Mouse (Mus musculus): ENCODE measurements at regions not wholly inside any gene's neighbourhood (a gene's known extent, or its start where the extent isn't known, plus 50 kb on each side); places are given as distances from the start of the nearest gene placed in this dataset.

DNA sequence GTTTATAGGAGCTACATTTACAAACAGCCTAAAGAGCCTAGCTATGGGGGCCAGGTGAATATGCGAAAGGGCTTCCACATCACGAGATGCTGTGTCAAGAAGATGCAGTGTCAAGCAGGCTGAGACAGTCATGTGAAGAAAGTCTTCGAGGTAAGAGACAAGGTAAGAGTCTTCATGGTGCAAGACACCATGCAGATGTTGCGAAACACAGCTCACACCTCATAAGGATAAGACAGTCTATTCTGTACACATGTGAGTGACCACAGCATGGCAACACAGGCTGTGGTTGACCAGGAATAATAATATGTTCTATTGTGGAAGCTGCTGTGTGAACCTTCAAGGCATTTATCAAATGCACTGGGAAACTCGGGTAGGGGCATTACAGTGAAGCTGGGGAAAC is 153.4 kb downstream of the Ttc8 start:
- H3K4me3 ChIP-seq (ENCODE audit: extremely low read depth, insufficient read depth, insufficient read length) = no peak overlapping the region
- DNase-seq (ENCODE audit: low read depth in 1 of 2, low spot score in 2 of 2) = no peak
- no peaks in the 10 kb centered on the region for H3K36me3 ChIP-seq (ENCODE audit: control insufficient read depth, insufficient read depth, low read length)
- no peaks in the 10 kb centered on the region for H3K27me3 ChIP-seq (ENCODE audit: control insufficient read depth, insufficient read depth, low read length)
- WGBS = 82% methylated on average over 5 of the region's 5 CpGs
- no peak overlapping the region for H3K27ac ChIP-seq (ENCODE audit: insufficient read depth, low read length)
- no peak for TF ChIP-seq CTCF (IDR thresholded peaks at IDR 0.05; ENCODE audit: extremely low read depth, insufficient read depth, insufficient read length, insufficient replicate concordance)
- TF ChIP-seq POLR2A (IDR thresholded peaks at IDR 0.05; ENCODE audit: low read depth, low read length) = no peak
- H3K4me1 ChIP-seq (ENCODE audit: control insufficient read depth, insufficient read depth, insufficient read length) = no peaks in the 10 kb centered on the region

- no peaks in the 10 kb centered on the region for H3K27me3 ChIP-seq (ENCODE audit: control insufficient read depth, insufficient read depth, low read length)
- 63% methylated on average over 3 of the region's 3 CpGs for WGBS
- no peak overlapping the region for H3K4me3 ChIP-seq (ENCODE audit: extremely low read depth, insufficient read depth, insufficient read length)
- no peak overlapping the region for H3K27ac ChIP-seq (ENCODE audit: insufficient read depth, low read length)
- H3K4me1 ChIP-seq (ENCODE audit: control insufficient read depth, insufficient read depth, insufficient read length) = no peaks in the 10 kb centered on the region
- no peak for TF ChIP-seq CTCF (IDR thresholded peaks at IDR 0.05; ENCODE audit: extremely low read depth, insufficient read depth, insufficient read length, insufficient replicate concordance)
- no peak for TF ChIP-seq POLR2A (IDR thresholded peaks at IDR 0.05; ENCODE audit: low read depth, low read length)
- H3K36me3 ChIP-seq (ENCODE audit: control insufficient read depth, insufficient read depth, low read length) = no peaks in the 10 kb centered on the region
- no peak for DNase-seq (ENCODE audit: low read depth in 1 of 2, low spot score in 2 of 2)
Measured at GRCm38 (mm10) chr12:99077366-99077765, 157.0 kb downstream of the Ttc8 start.

- H3K27me3 ChIP-seq (ENCODE audit: control insufficient read depth, insufficient read depth, low read length) = no peaks in the 10 kb centered on the region
- no peaks in the 10 kb centered on the region for H3K36me3 ChIP-seq (ENCODE audit: control insufficient read depth, insufficient read depth, low read length)
- no peak overlapping the region for H3K4me3 ChIP-seq (ENCODE audit: extremely low read depth, insufficient read depth, insufficient read length)
- 90% methylated on average over 1 of the region's 1 CpGs for WGBS
- TF ChIP-seq CTCF (IDR thresholded peaks at IDR 0.05; ENCODE audit: extremely low read depth, insufficient read depth, insufficient read length, insufficient replicate concordance) (no peak), POLR2A (IDR thresholded peaks at IDR 0.05; ENCODE audit: low read depth, low read length) (no peak)
- DNase-seq (ENCODE audit: low read depth in 1 of 2, low spot score in 2 of 2) = no peak
- no peak overlapping the region for H3K27ac ChIP-seq (ENCODE audit: insufficient read depth, low read length)
- no peaks in the 10 kb centered on the region for H3K4me1 ChIP-seq (ENCODE audit: control insufficient read depth, insufficient read depth, insufficient read length)
Measured at GRCm38 (mm10) chr12:99079873-99080272, 159.5 kb downstream of the Ttc8 start.

GRCm38 (mm10) chr12:99083616-99084015 is 163.2 kb downstream of the Ttc8 start:
- H3K27ac ChIP-seq (ENCODE audit: insufficient read depth, low read length) = no peak overlapping the region
- H3K36me3 ChIP-seq (ENCODE audit: control insufficient read depth, insufficient read depth, low read length) = no peaks in the 10 kb centered on the region
- no peaks in the 10 kb centered on the region for H3K27me3 ChIP-seq (ENCODE audit: control insufficient read depth, insufficient read depth, low read length)
- no peak for DNase-seq (ENCODE audit: low read depth in 1 of 2, low spot score in 2 of 2)
- 55% methylated on average over 11 of the region's 11 CpGs for WGBS
- TF ChIP-seq POLR2A (IDR thresholded peaks at IDR 0.05; ENCODE audit: low read depth, low read length) (no peak), CTCF (IDR thresholded peaks at IDR 0.05; ENCODE audit: extremely low read depth, insufficient read depth, insufficient read length, insufficient replicate concordance) (no peak)
- no peaks in the 10 kb centered on the region for H3K4me1 ChIP-seq (ENCODE audit: control insufficient read depth, insufficient read depth, insufficient read length)
- H3K4me3 ChIP-seq (ENCODE audit: extremely low read depth, insufficient read depth, insufficient read length) = no peak overlapping the region

DNA sequence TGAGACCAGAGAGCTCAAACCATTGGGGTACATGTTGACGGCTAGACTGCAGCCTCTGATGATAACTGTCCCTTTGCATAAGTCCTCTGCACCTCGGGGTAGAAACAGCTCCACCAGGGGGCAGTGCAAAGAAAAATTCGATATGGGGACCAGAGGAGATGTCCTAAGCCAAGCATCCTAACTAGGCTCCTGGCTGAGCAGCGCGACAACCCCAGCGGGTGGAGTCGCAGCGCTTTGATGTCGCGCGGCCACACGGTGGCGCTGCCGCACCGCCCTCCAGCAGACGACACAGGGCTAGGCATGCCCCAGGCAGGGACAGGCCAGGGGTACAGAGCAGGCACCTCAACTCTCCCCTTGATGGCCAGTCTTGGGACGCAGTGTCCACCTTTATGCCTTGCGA is 163.8 kb downstream of the Ttc8 start:
- WGBS = 5% methylated on average over 18 of the region's 18 CpGs
- no peak overlapping the region for H3K4me3 ChIP-seq (ENCODE audit: extremely low read depth, insufficient read depth, insufficient read length)

GRCm38 (mm10) chr12:99087286-99087685 is 166.9 kb downstream of the Ttc8 start:
- 81% methylated on average over 8 of the region's 8 CpGs for WGBS
- Histone ChIP-seq H3K27ac (ENCODE audit: insufficient read depth, low read length) (no peak overlapping the region), H3K36me3 (ENCODE audit: control insufficient read depth, insufficient read depth, low read length) (no peaks in the 10 kb centered on the region), H3K4me3 (ENCODE audit: extremely low read depth, insufficient read depth, insufficient read length) (no peak overlapping the region), H3K27me3 (ENCODE audit: control insufficient read depth, insufficient read depth, low read length) (no peaks in the 10 kb centered on the region), H3K4me1 (ENCODE audit: control insufficient read depth, insufficient read depth, insufficient read length) (no peaks in the 10 kb centered on the region)
- no peak for TF ChIP-seq CTCF (IDR thresholded peaks at IDR 0.05; ENCODE audit: extremely low read depth, insufficient read depth, insufficient read length, insufficient replicate concordance)
- no peak for TF ChIP-seq POLR2A (IDR thresholded peaks at IDR 0.05; ENCODE audit: low read depth, low read length)
- DNase-seq (ENCODE audit: low read depth in 1 of 2, low spot score in 2 of 2) = no peak

More for the DNA sequence above, 163.8 kb downstream of the Ttc8 start:
- peak; percentile 45 to 67 for DNase-seq (ENCODE audit: low read depth in 1 of 2, low spot score in 2 of 2)
- Histone ChIP-seq H3K27ac (ENCODE audit: insufficient read depth, low read length) (no peak overlapping the region), H3K4me1 (ENCODE audit: control insufficient read depth, insufficient read depth, insufficient read length) (no peaks in the 10 kb centered on the region), H3K27me3 (ENCODE audit: control insufficient read depth, insufficient read depth, low read length) (no peaks in the 10 kb centered on the region), H3K36me3 (ENCODE audit: control insufficient read depth, insufficient read depth, low read length) (no peaks in the 10 kb centered on the region)
- peak; percentile 97 for TF ChIP-seq CTCF (IDR thresholded peaks at IDR 0.05; ENCODE audit: extremely low read depth, insufficient read depth, insufficient read length, insufficient replicate concordance)
- no peak for TF ChIP-seq POLR2A (IDR thresholded peaks at IDR 0.05; ENCODE audit: low read depth, low read length)

DNA sequence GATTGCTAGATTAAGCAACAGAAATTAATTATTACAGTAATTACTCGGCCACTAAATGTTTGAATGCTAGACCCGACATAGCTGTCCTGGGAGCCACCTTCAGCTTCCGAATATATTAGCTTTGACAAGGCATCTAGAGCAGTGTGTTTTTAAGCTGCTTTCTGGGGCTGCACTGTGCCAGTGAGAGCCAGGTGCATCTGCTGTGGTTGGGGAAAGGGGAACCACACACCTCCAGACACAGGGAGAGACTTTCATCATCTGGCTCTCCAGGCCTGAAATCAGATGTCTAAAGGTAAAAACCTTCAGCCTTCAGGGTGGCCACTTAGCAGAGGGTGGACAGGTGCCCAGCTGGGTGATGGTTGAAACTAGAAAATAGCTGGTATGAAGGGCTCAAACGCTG is 171.4 kb downstream of the Ttc8 start:
- TF ChIP-seq POLR2A (IDR thresholded peaks at IDR 0.05; ENCODE audit: low read depth, low read length) (no peak), CTCF (IDR thresholded peaks at IDR 0.05; ENCODE audit: extremely low read depth, insufficient read depth, insufficient read length, insufficient replicate concordance) (no peak)
- DNase-seq (ENCODE audit: low read depth in 1 of 2, low spot score in 2 of 2) = no peak
- 62% methylated on average over 4 of the region's 4 CpGs for WGBS
- H3K4me1 ChIP-seq (ENCODE audit: control insufficient read depth, insufficient read depth, insufficient read length) = peaks cover 6% of the 10 kb centered on the region; the same call in 1 of the 2 replicates
- H3K27me3 ChIP-seq (ENCODE audit: control insufficient read depth, insufficient read depth, low read length) = no peaks in the 10 kb centered on the region
- no peak overlapping the region for H3K27ac ChIP-seq (ENCODE audit: insufficient read depth, low read length)
- no peaks in the 10 kb centered on the region for H3K36me3 ChIP-seq (ENCODE audit: control insufficient read depth, insufficient read depth, low read length)
- H3K4me3 ChIP-seq (ENCODE audit: extremely low read depth, insufficient read depth, insufficient read length) = no peak overlapping the region
